Mouse (Mus musculus) cerebellum, adult 9-10 months (tissue): ENCODE results near the gene Rgl1.

Source experiments
- DNase-seq: peaks from one replicate; pipeline ENCODE4 v3.0.0; 2022

Rgl1 gene

DNA sequence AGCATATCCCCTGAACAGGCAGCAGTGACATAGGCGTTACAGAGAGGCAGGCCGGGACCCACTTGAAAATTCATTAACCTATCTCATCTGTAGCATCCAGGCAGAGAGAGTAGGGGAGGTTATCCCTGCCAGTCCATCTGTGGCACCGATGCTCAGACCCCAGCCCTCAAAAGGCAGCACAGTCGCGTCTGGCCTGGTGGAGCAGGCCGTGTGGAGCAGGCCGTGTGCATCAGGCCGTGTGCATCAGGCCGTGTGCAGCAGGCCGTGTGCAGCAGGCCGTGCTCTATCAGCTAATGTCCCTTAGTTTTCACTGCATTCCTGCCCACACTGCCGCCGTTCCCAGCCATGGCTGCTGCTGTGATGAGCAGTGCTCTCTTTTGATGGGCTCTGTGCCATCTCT is 229.0 kb downstream of the Rgl1 start:
- DNase-seq: no peak

DNA sequence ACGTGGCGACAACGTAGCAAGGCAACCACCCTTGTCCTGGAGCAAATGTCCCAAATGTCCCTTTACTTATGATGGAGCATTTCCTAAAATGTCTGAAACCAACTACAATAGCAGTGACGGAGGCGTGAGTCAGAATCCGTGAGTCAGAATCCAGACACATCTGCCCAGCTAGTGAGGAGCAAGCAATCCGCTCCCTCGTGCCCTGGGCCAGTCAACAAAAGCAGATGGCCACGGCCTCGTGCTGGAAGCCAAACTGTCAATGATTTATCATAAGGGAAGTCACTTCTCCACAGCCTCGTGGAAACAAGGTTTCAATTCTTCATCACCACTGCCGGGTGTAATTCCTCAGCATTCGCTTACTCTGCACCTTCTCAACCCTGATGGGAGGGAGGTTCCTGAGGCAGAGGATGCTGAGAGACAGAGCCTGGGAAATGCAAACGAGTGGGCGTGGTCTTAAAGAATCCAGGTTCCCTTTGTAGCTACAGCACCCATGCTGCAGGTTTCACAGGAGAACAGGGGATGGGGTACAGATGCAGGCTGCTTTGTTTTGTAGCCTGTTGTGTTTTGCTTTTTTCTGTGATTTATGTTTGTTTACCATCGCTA is 229.6 kb downstream of the Rgl1 start:
- DNase-seq: no peak

DNA sequence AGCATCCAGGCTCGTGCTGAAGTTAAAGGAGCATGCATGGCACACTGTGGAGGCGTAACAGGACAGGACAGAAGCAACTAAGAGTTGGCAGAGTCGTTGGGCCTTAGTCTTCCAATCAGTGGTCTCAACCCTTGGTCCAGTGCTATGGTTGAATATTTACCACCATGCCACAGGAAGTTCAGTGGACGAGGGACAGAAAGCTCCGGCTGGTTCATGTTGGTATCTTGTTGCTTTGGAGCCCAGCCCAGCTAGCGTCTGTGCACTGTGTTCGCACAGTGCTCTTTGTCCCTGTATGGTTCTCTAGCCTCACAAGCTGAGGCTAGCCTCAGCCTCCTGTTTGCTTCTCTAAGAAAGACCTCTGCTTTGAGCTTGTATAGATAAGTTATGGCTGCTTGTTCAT is 231.6 kb downstream of the Rgl1 start:
- DNase-seq: no peak

- no peak for DNase-seq
These were observed 234.7 kb downstream of the Rgl1 start for GRCm38 (mm10) chr1:152531498-152531897.

GRCm38 (mm10) chr1:152528778-152529177 is 237.4 kb downstream of the Rgl1 start:
- DNase-seq: no peak

GRCm38 (mm10) chr1:152528214-152528613 is 237.9 kb downstream of the Rgl1 start:
- DNase-seq: no peak

GRCm38 (mm10) chr1:152526154-152526553 is 240.0 kb downstream of the Rgl1 start:
- no peak for DNase-seq

GRCm38 (mm10) chr1:152524987-152525648 is 241.0 kb downstream of the Rgl1 start:
- peak; percentile 82 for DNase-seq

DNA sequence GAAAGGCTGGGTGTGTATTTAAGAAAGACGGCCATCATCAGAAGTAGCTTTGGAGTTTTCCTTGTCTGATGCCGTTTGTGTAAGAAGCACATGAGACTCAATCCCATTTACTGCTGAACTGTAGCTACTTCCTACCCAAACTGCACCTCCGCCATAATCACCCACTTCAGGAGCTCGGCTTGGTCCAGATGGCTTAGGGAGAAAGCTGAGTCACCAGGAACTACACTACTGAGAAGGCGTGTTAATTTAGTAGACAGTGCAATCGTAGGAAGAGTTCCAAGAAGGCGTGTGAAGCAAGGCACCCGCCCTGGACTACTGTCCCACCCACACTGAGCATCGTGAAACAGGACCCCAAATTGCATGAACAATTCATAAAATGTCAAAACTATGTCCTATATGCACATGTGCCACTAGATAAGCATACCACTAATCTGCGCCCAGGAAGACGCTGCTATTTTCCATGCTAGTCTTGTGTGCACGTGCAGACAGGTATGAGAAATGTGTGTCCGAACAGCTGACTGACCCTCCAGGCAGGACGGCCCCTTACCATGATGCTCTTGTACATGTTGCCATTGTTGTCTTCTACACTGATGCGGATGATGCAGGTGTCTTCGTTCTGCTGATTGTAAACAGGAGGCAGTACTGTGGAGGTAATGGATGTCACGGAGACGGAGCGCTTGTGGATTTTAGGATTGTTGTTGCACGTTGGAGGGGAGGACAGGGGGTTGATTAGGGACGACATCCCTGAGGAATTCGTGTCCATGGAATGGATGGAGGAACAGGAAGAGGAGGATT is 241.9 kb downstream of the Rgl1 start:
- DNase-seq: no peak

- no peak for DNase-seq
These were observed 242.9 kb downstream of the Rgl1 start for GRCm38 (mm10) chr1:152523292-152523691.

- DNase-seq: no peak
These were observed 243.9 kb downstream of the Rgl1 start for GRCm38 (mm10) chr1:152522226-152522625.

GRCm38 (mm10) chr1:152520798-152521575 is 245.2 kb downstream of the Rgl1 start:
- DNase-seq: peak; percentile 33

DNA sequence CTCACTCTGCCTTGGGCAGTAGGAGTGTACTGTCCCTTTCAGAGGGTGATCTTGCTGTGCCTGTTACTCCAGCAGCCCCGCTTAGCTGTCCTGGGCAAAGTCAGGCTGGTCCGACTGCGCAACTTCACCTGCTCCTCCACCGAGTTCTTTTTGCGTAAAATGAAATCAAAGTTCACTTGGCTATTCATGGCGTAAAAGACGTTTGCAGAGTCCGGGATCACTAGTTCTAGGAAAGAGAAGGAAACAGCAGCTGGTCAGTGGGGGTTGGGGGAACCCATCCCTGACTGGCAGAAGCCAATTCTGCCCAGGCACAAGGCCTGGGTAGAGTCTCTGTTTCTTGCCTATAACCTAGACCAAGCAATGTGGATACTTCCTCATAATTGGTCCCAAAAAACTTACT is 247.2 kb downstream of the Rgl1 start:
- no peak for DNase-seq

DNA sequence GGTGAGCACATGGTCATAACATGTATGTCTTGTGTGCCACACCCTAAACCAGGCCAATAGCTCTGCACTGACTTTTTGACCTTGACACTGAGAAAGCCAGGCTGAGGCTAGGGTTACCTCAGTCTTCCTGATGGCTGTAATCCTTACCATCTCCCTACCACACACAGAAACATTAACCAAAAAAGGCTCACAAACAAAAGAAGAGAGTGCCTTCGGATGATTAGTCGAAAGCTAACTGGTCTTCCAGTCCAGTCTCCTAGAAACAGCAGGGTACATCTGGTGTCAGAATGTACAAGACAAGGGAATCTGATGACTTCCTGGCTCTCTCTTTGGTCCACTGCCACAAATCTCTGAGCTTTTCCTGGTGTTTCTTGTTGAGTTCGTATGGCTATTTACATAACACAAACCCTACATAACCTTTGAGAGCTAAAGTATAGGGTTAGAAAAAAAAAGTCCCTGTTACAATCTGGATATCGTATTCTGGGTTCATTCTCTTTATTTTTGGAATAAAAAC is 249.0 kb downstream of the Rgl1 start:
- DNase-seq: no peak

DNA sequence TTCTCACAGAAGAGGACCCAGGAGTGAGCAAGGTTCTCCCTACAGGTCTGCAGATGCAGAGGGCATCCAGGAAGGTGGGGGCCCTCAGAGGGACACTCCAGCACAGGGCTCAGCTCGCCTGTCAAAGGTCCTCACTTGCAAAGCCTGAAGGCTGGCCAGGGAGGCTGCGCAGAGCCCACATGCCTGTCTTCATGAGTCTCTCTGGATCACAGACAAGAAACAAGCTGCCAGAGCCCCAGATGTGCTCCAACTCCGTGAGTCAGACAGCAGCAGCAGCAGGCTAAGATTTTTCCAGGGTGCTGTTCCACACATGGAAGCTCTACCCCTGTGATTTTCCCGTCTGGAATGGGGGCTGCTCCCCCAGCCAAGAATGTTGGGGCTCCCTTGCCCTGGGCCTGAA is 251.9 kb downstream of the Rgl1 start:
- no peak for DNase-seq

DNA sequence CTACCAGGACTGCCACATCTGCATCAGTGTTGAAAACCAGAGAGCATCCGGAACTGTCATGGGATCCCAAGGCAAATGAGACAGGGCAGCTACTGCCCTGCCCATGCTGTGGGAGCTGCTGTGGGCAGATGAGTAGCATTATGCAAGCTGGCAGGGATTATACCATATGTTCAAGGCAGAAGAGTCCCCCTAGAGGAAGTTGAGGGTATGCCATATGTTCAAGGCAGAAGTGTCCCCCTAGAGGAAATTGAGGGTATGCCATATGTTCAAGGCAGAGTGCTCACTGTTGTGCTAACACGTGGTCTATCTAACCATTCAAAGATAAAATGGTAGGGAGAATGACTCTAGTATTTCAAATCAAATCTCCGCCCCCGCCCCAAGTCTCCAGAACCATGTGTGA is 254.9 kb downstream of the Rgl1 start:
- no peak for DNase-seq

DNA sequence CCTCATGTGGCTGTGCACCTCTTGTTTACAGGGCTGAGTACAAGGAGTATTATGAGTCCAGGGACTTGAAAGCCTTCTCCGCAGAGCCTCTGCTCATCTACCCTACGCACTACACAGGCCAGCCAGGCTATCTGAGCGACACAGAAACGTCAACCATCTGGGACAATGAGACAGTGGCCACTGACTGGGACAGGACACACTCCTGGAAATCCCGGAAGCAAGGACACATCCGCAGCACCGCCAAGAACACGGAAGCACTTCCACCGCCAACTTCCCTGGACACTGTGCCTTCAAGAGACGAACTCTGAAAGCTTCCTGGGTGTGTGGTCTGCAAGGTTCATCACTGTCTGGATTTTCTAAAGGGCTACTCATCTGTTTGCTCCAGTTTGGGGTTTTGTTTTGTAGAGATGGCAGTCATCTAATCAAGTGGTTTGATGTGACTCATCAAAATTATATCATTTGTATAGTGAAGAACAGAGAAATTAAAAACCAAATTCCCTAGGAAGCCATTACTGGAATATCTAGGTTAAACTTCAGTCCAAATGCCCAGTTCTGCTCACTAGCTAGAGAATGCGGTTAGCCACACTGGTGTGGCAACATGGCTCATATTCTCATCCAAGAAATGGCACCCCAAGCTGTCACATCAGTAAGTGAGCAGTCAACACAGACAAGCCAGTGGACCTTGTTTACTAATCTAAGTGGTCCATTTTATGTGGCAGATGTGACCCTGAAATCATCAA is 257.5 kb downstream of the Rgl1 start:
- no peak for DNase-seq

GRCm38 (mm10) chr1:152506726-152507125 is 259.4 kb downstream of the Rgl1 start:
- DNase-seq: no peak

- DNase-seq: no peak
These were observed 260.0 kb downstream of the Rgl1 start for GRCm38 (mm10) chr1:152506175-152506574.

GRCm38 (mm10) chr1:152499802-152500201 is 266.3 kb downstream of the Rgl1 start:
- no peak for DNase-seq

DNA sequence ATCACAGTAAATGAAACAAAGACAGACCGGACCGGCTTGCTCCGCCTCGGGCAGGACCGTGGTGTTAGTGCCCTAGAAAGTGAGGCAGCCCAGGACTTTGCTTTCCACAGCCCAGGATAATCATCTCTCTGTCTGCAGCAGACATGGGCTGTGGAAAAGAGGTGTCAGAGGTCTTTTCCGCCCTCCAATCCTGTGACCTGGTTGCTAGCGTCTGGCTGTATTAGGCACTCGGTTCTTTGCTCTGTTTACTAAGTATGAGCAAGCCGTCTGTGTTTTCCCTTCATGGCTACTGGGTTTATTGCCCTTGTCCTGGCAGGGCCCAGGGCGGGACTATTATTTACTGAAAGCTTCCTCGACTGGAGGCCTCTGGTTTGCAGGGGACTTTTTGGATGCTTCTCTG is 268.6 kb downstream of the Rgl1 start:
- no peak for DNase-seq

DNA sequence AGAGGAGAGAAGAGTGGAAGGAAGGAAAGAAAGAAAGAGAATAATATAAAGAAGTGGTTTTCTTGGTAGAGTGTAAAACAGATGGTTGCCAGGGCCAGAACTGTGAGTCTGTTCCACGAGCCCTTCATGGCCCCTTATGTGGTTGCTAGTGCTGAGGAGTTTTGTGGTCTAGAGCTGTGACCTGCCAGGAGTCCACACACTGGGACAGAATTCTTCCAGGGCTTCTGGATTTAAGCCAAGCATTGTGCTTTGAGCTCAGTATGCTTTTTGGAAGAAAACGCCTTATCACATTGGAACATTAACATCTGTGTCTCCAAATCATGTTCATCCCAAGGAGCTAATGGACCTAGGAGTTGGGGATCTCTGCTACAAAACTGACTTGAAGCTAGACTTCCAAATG is 269.3 kb downstream of the Rgl1 start:
- no peak for DNase-seq
